Mouse (Mus musculus) limb, embryonic 12.5 days (tissue): ENCODE measurements around the gene Tex101. TPM values are rescaled to one million over a fixed set of nuclear protein-coding genes. Genes with fewer than 3 reads are reported as not detected.

Experiments
- ATAC-seq: fragments of 200-750 bp; cut with Nextera tagmentation; 2 replicates; pipeline ENCODE4 v1.8.0; 2017; ENCODE audit warnings: low read depth, moderate TSS enrichment; ENCODE audit not compliant: insufficient number of reproducible peaks, insufficient read depth, low FRiP score, low TSS enrichment
- H3K27ac ChIP-seq: fragments of 300-500 bp; sonication (generic); 2 replicates; pipeline ENCODE4 v1.5.1; 2016; ENCODE audit warnings: mild to moderate bottlenecking, moderate library complexity
- H3K27me3 ChIP-seq: fragments of 300-500 bp; sonication (generic); 2 replicates; pipeline ENCODE4 v1.6.1; 2016; ENCODE audit warnings: mild to moderate bottlenecking, moderate library complexity
- H3K36me3 ChIP-seq: fragments of 300-500 bp; sonication (generic); 2 replicates; pipeline ENCODE4 v1.6.1; 2016; ENCODE audit warnings: mild to moderate bottlenecking, moderate library complexity
- H3K4me1 ChIP-seq: fragments of 300-500 bp; sonication (generic); replicated peaks from 2 replicates; pipeline ENCODE4 v1.6.1; 2016
- H3K4me2 ChIP-seq: fragments of 300-500 bp; sonication (generic); 2 replicates; pipeline ENCODE4 v1.6.1; 2016; ENCODE audit warnings: mild to moderate bottlenecking, moderate library complexity
- H3K4me3 ChIP-seq: fragments of 300-500 bp; sonication (generic); replicated peaks from 2 replicates; pipeline ENCODE4 v1.5.1; 2016; ENCODE audit warnings: mild to moderate bottlenecking
- H3K9ac ChIP-seq: fragments of 300-500 bp; sonication (generic); replicated peaks from 2 replicates; pipeline ENCODE4 v1.6.1; 2016; ENCODE audit warnings: mild to moderate bottlenecking, moderate library complexity
- H3K9me3 ChIP-seq: fragments of 300-500 bp; sonication (generic); 2 replicates; pipeline ENCODE4 v1.6.1; 2016; ENCODE audit warnings: mild to moderate bottlenecking, moderate library complexity
- WGBS: fragments of 180-500 bp; shearing (Covaris S2); methylation state at CpG from one replicate; pipeline ENCODE4 v1.1.7; 2016; 5-methylcytosine and 5-hydroxymethylcytosine counted together
- polyA plus RNA-seq: library from polyadenylated mRNA; unstranded; fragments of >200 nt; fragmentation: Nextera tagmentation; extraction: Ambion mirVana; gene quantifications from 2 replicates; pipeline ENCODE4 v1.2.1, GENCODE M21; 2016

Gene Tex101
- polyA plus RNA-seq, 1 experiment from 2014 or later: not detected

DNA sequence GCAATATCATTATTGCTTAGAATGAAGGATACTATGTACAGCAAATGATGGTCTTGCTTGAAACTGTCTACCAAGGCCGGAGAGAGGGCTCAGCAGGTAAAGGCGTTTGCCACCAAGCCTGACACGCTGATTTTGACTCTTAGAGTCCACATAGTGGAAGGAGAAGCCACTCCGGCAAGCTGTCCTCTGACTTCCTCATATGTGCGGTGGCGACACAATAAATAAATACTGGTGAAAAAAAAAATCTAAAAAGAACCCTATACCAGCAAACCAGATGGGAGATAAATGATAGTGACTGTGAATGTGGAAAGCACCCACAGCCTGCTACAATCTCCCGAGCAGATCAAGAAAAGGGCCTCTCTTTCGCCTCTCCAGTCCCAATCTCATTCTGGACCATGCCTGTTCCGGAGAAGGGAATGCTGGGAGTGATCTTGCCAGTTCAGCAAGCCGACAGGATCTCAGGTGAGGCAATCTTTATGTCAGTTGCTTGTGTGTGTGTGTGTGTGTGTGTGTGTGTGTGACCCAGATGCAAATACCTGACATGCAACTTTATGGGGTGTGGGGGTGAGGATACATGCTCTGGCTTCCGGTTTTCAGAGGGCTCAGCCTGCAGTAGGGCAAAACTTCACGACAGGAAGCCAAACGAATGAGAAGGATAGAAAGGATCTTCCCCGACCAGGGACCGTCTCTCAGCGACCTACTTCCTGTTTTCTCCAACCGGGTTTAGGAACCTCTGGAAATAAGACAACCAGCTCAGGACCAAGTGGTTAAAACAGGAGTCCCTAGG lies 15.2 kb downstream of the Tex101 start:
- no peak for ATAC-seq
- no peak overlapping the region for H3K4me3 ChIP-seq
- 70% methylated on average over 17 of the region's 17 CpGs for WGBS

DNA sequence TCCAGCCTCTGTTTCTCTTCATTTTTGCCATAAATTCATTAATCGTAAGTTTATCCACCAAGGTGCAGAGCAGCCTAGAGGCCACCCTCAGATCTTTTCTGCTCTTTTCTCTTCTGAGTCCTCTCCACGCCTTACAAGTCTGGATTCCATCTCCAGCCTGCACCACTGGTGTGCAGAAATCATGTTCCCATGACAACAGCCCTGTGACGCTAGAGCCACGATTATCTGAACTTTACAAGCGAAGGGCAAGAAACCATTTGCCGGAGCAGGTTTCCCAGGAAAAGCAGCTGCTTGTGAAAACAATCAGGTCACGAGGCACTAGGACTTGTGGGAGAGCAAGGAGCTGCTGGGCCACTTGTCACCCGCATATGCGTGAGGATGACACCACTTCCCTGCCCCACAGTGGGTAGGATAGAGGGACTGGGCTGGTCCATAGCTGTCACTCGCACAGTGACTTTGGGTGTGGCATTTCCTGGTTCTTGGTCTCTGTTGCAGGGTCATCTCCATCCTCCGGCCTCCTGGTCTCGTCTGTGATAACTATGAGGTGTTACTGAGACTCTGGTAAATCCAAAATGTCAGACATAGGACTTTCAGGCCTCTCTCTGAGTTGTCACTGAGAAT lies 16.6 kb downstream of the Tex101 start:
- H3K27me3 ChIP-seq: no peaks in the 10 kb centered on the region
- no peaks in the 10 kb centered on the region for H3K36me3 ChIP-seq
- no peak overlapping the region for H3K4me3 ChIP-seq
- no peak overlapping the region for H3K4me2 ChIP-seq
- H3K27ac ChIP-seq: no peak overlapping the region
- no peak overlapping the region for H3K9ac ChIP-seq
- no peaks in the 10 kb centered on the region for H3K9me3 ChIP-seq
- 55% methylated on average over 12 of the region's 12 CpGs for WGBS
- ATAC-seq: no peak
- no peaks in the 10 kb centered on the region for H3K4me1 ChIP-seq

More for the DNA sequence above, 15.2 kb downstream of the Tex101 start:
- Histone ChIP-seq H3K27me3 (no peaks in the 10 kb centered on the region), H3K9ac (no peak overlapping the region), H3K36me3 (no peaks in the 10 kb centered on the region), H3K4me1 (no peaks in the 10 kb centered on the region), H3K4me2 (no peak overlapping the region), H3K27ac (no peak overlapping the region), H3K9me3 (no peaks in the 10 kb centered on the region)

DNA sequence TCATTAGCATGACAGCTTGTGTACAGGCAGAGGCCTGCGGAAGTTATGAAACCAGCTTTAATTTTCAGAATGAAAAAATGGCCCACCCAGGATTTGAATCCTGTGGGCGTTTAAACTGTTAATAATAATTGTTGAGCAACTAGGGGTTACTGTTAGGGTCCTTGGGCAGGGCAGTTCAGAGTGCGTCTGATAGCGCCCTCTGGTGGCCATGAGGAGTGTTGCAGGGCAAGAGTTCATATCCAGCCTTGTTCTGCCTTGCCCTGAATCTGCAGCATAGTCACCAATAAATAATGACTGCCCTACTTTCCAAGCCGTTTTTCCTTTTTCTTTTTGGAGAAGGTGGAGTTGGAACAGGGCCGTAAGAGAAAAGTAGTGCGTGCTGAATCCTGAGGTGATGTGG lies 22.8 kb downstream of the Tex101 start:
- H3K9me3 ChIP-seq: no peaks in the 10 kb centered on the region
- no peak overlapping the region for H3K27ac ChIP-seq
- 23% methylated on average over 7 of the region's 7 CpGs for WGBS
- H3K4me1 ChIP-seq: no peaks in the 10 kb centered on the region
- H3K9ac ChIP-seq: no peak overlapping the region
- ATAC-seq: no peak
- H3K27me3 ChIP-seq: no peaks in the 10 kb centered on the region
- H3K4me2 ChIP-seq: no peak overlapping the region
- no peaks in the 10 kb centered on the region for H3K36me3 ChIP-seq
- no peak overlapping the region for H3K4me3 ChIP-seq

DNA sequence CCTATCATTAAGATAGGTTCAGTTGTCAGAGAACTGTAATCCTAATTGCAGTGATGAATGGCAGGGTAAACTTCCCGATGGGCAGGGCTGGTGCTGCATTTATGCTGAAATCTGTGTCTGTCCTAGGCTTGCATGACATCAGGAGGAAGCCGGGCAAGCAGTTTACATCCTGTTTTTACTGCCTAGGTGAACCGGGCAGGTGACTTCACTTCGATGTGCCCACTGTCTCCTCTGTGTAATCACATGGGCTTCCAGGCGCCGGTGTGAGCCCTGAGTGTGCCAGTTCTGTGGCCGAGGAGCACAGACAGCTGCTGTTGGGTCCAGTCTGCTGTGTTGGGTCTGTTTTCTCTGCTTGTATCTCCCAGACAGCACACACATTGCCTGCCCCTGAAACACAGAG lies 30.0 kb downstream of the Tex101 start:
- Histone ChIP-seq H3K4me3 (no peak overlapping the region), H3K27ac (no peak overlapping the region), H3K27me3 (peaks cover 24% of the 10 kb centered on the region), H3K4me2 (no peak overlapping the region), H3K36me3 (no peaks in the 10 kb centered on the region), H3K9ac (no peak overlapping the region), H3K4me1 (no peaks in the 10 kb centered on the region), H3K9me3 (no peaks in the 10 kb centered on the region)
- ATAC-seq: no peak
- 65% methylated on average over 7 of the region's 7 CpGs for WGBS

DNA sequence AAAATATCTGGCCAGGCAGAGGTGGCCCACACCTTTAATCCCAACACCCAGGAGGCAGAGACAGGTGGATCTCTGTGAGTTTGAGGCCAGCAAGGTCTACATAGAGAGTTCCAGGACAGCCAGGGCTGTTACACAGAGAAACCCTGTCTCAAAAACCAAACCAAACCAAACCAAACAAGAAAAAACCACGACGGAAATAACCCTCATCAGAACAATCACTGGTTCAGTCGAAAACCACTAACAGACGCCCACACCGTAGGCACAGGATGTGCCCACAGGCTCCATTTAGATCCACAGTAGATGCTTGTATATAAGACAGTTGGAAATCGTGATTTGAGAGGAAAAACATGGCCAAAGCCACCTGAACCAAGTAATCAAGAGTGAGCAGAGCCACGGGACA lies 31.5 kb downstream of the Tex101 start:
- 77% methylated on average over 7 of the region's 7 CpGs for WGBS
- Histone ChIP-seq H3K9ac (no peak overlapping the region), H3K4me3 (no peak overlapping the region), H3K27me3 (peaks cover 36% of the 10 kb centered on the region), H3K9me3 (no peaks in the 10 kb centered on the region), H3K4me2 (no peak overlapping the region), H3K27ac (no peak overlapping the region), H3K36me3 (no peaks in the 10 kb centered on the region), H3K4me1 (no peaks in the 10 kb centered on the region)
- no peak for ATAC-seq

DNA sequence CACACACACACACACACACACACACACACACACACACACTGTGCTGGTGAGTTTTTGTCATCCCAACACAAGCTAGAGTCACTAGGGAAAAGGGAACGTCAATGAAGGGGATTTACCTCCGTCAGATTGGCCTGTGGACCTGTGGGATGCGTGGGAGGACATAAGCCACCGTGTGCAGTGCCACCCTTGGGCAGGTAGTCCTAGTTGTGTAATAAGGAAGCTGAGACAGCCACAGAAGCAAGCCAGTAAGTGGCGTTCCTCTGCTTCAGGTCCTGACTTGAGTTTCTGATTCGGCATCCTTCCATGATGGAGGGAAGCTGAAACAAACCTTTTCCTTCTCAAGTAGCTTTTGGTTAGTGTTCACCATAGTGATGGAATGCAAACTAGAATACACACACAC lies 32.0 kb downstream of the Tex101 start:
- ATAC-seq: no peak
- H3K9ac ChIP-seq: no peak overlapping the region
- H3K9me3 ChIP-seq: no peaks in the 10 kb centered on the region
- no peaks in the 10 kb centered on the region for H3K4me1 ChIP-seq
- H3K27ac ChIP-seq: no peak overlapping the region
- 79% methylated on average over 6 of the region's 6 CpGs for WGBS
- H3K27me3 ChIP-seq: peaks cover 41% of the 10 kb centered on the region
- H3K36me3 ChIP-seq: no peaks in the 10 kb centered on the region
- H3K4me3 ChIP-seq: no peak overlapping the region
- no peak overlapping the region for H3K4me2 ChIP-seq

DNA sequence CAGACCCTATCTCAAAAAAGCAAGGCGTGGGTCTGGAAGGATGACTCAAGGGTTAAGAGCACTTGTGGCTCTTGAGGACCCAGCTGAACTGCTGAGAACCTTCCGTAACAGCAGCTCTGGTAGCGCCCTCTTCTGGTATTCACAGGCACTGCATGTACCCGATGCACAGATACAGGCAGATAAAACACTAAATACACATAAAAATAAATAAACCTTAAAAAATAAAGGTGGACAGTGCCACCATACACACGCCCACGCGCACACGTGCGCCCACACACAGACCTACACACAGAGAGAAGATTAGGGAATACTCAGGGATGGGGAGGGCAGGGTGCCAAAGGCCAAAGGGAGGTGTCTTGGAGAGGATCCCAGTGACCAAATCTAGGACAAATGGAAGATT lies 34.0 kb downstream of the Tex101 start:
- Histone ChIP-seq H3K4me3 (no peak overlapping the region), H3K4me2 (no peak overlapping the region), H3K27ac (no peak overlapping the region), H3K36me3 (no peaks in the 10 kb centered on the region), H3K9ac (no peak overlapping the region), H3K9me3 (no peaks in the 10 kb centered on the region), H3K4me1 (peaks cover 11% of the 10 kb centered on the region), H3K27me3 (peaks cover 61% of the 10 kb centered on the region)
- WGBS: 6% methylated on average over 9 of the region's 9 CpGs
- no peak for ATAC-seq

DNA sequence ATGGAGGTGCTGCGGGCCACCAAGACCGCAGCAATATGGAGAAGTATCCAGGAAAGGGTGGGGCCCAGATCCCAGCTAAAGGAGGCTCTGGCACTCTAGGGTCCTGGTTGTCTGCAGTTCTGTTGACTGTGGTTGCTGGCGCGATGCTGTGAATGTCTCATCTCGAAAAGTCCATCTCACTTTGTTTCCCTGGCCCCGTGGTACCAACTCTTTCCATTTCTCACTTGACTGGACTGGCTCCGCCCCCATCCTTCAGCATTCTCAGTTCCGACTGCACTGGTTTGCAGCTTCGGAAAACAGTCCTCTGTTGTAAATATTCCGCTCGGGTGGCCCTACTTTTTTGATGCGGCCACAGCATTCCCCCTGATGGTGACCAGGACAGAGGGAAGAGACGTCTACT lies 36.0 kb downstream of the Tex101 start:
- no peak overlapping the region for H3K4me2 ChIP-seq
- H3K4me3 ChIP-seq: no peak overlapping the region
- peaks cover 16% of the 10 kb centered on the region for H3K4me1 ChIP-seq
- WGBS: 54% methylated on average over 13 of the region's 13 CpGs
- no peak overlapping the region for H3K9ac ChIP-seq
- H3K9me3 ChIP-seq: no peaks in the 10 kb centered on the region
- H3K27ac ChIP-seq: no peak overlapping the region
- H3K27me3 ChIP-seq: peaks cover 75% of the 10 kb centered on the region
- H3K36me3 ChIP-seq: no peaks in the 10 kb centered on the region
- no peak for ATAC-seq

DNA sequence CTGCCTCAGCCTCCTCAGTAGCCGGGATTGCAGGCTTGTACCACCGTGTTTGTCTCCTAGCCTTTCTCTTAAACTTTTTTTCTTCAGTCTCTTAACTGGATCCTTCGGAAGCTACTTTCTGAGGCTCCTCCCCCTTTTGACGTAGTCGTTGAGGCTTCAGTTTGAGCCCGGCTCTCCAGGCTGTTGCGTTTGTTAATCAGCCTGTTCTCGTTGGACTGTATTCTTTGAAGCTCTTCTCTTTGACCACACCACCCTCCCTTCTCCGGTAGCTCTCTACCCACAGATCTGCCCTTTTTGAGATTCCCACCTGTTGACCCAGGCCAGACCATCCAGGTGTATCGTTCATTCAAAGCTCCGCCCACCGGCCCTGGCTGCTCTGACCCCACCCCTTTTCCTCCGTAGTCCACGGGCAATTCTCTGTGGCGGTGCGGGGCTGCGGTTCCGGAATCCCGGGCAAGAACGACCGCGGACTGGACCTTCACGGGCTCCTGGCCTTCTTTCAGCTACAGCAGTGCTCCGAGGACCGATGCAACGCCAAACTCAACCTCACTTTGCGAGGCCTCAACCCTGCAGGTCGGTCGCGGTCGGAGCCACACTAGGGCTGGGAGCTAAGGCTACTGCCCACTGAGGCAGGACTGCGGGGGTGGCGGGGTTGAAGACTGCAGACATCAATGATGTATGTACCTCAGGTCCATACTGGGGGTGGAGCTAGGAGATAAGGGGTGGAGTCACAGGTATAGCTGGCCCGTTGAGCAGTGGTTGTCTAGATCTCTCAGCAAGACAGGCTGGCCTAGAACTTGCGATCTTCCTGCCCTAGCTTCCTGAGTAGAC lies 38.2 kb downstream of the Tex101 start:
- Histone ChIP-seq H3K4me2 (peak overlapping the region; percentile 68), H3K4me1 (peaks cover 16% of the 10 kb centered on the region), H3K9ac (peak overlapping the region; percentile 45), H3K27me3 (peaks cover 69% of the 10 kb centered on the region), H3K27ac (no peak overlapping the region), H3K9me3 (peaks cover 1% of the 10 kb centered on the region; the same call in 1 of the 2 replicates), H3K4me3 (peak overlapping the region; percentile 40), H3K36me3 (no peaks in the 10 kb centered on the region)
- WGBS: 2% methylated on average over 35 of the region's 35 CpGs
- no peak; the same call in 1 of the 2 replicates for ATAC-seq

DNA sequence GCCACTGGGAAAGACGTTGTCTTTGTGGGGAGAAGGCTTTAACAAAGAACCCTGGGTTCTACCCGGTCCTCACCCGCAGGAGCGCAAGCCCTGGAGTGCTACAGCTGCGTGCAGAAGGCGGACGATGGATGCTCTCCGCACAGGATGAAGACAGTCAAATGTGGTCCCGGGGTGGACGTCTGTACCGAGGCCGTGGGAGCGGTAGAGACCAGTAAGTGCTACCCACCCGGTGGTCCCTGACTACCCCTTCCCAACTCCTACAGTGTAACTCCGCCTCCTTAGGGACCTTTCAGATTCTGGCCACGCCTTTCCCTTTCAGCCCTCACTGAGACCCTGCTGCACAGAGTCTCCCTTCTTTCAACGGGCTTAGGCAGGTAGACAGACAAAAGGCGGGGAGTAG lies 39.4 kb downstream of the Tex101 start:
- peaks cover 16% of the 10 kb centered on the region for H3K4me1 ChIP-seq
- H3K4me3 ChIP-seq: peak overlapping the region; percentile 40
- H3K9me3 ChIP-seq: peaks cover 6% of the 10 kb centered on the region; the same call in 1 of the 2 replicates
- peak overlapping the region; percentile 68 for H3K4me2 ChIP-seq
- no peak overlapping the region for H3K27ac ChIP-seq
- peaks cover 63% of the 10 kb centered on the region for H3K27me3 ChIP-seq
- no peak overlapping the region; the same call in 1 of the 2 replicates for H3K9ac ChIP-seq
- H3K36me3 ChIP-seq: no peaks in the 10 kb centered on the region
- WGBS: 2% methylated on average over 18 of the region's 18 CpGs
- no peak for ATAC-seq

DNA sequence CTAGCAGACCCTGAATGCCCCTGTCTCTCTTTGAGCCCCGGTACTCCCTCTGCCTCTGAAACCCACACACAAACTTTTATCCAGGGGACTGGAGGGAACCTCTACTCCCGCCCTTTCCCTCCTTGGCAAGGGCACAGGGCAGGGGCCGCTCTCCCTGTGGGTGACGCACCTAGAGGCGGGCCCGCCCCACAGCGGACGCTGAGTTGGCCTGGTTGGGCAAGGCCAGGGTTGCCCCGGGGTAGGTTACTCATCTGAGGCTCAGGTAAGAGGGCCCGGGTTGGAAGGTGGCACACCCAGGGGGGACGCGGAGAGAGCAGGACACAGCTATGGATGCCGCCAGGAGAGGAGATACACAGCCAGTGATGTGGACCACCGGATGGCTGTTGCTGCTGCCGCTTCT lies 40.2 kb downstream of the Tex101 start, which contains the start of gene Lypd3:
TSS of gene Lypd3 (plus strand) at position 287 of the 400 bp plus-strand sequence.
- peak within 1 kb of the TSS; percentile 40 for H3K4me3 ChIP-seq
- H3K27me3 ChIP-seq: peaks cover 57% of the 10 kb centered on the region
- H3K9ac ChIP-seq: no peak within 1 kb of the TSS; the same call in 1 of the 2 replicates
- H3K4me1 ChIP-seq: peaks cover 16% of the 10 kb centered on the region
- H3K36me3 ChIP-seq: no peaks in the 10 kb centered on the region
- H3K4me2 ChIP-seq: peak within 1 kb of the TSS; percentile 68
- WGBS: 19% methylated on average over 15 of the region's 15 CpGs
- ATAC-seq: no peak
- H3K27ac ChIP-seq: no peak within 1 kb of the TSS
- H3K9me3 ChIP-seq: peaks cover 6% of the 10 kb centered on the region; the same call in 1 of the 2 replicates
